Mouse (Mus musculus) lung, adult 2 months (tissue): ENCODE results near the gene Cdca7l.

Experiments used
- CTCF ChIP-seq: fragments of 200-500 bp; IDR thresholded peaks from 2 replicates; pipeline ENCODE4 v1.5.1; 2011; ENCODE audit warnings: mild to moderate bottlenecking, low read length, control low read depth; ENCODE audit not compliant: insufficient read depth
- POLR2A ChIP-seq: fragments of 200-500 bp; IDR thresholded peaks from 2 replicates; pipeline ENCODE4 v1.6.1; 2011; ENCODE audit warnings: low read depth, mild to moderate bottlenecking, control low read depth, low read length, borderline replicate concordance; ENCODE audit errors: extremely low read depth

DNA sequence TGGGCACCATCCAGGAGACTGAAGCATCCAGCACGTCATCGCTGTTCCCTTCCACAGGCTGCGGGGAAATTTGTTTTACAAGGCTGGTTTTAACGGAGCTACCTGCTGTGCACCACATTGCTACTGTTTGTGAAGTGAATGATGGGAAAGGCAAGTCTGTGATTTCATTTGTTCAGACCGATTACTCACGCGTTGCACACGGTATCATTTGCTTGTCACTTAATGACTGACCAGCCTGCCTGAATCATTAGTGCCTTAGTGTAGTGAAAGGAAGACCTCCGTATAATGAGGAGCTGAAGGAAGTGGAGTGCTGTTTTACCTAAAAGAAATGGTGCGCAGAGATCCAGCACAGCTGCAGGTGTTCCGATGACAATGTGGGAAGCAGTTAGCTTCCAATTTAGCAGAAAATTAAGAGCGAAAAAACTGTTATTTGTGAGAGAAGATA lies 1.9 kb downstream of the Cdca7l start:
- no peak for TF ChIP-seq POLR2A
- no peak for TF ChIP-seq CTCF
